Mouse (Mus musculus) C3H10T1/2 (cell line): ENCODE data around the gene Prkd1. TPM values are rescaled to one million over a fixed set of nuclear protein-coding genes. Genes with fewer than 3 reads are reported as not detected.

ENCODE experiments used
- polyA plus RNA-seq, 2 experiments: library from polyadenylated mRNA; unstranded; fragments of >200 nt; fragmentation: generic; extraction: Trizol; gene quantifications; one replicate each; pipeline ENCODE4 v1.2.1; 2012; ENCODE audit warnings: missing spikeins in 2 of 2

Prkd1 gene
- 1 to 10 TPM in 1 of 2 experiments, under 1 TPM in 1; 0.81 to 4.5 TPM for polyA plus RNA-seq

GRCm38 (mm10) chr12:50648671-50649541 is at the start of gene Prkd1:
Gene Prkd1 (minus strand): TSS chr12:50649098.

